Mouse (Mus musculus): ENCODE results near the gene Fignl1.

GRCm38 (mm10) chr11:11855685-11856131 lies 46.9 kb upstream of the Fignl1 start:
- TF ChIP-seq POLR2A (IDR thresholded peaks at IDR 0.05; ENCODE audit: insufficient read depth, low read length) (no peak), CTCF (IDR thresholded peaks at IDR 0.05; ENCODE audit: low read depth, low read length) (no peak), EP300 (IDR thresholded peaks at IDR 0.05; ENCODE audit: insufficient read depth, low read depth, low read length) (no peak)
